Mouse (Mus musculus): ENCODE measurements around the gene B3galnt1.
"Not testable (repeated sequence)": the region's sequence is repeated elsewhere in the genome, so short reads cannot be mapped to it uniquely, and the experiment has no call there.

B3galnt1 gene

GRCm38 (mm10) chr3:69565586-69565985 lies 33.2 kb downstream of the B3galnt1 start:
- DNase-seq (ENCODE audit: low spot score), result not testable (repeated sequence)

- DNase-seq (ENCODE audit: low spot score), result no peak
Measured at GRCm38 (mm10) chr3:69563406-69563805, 35.4 kb downstream of the B3galnt1 start.

GRCm38 (mm10) chr3:69561686-69562085 lies 37.1 kb downstream of the B3galnt1 start:
- no peak for DNase-seq (ENCODE audit: low spot score)

GRCm38 (mm10) chr3:69559975-69560330 lies 38.8 kb downstream of the B3galnt1 start:
- DNase-seq (ENCODE audit: low spot score), result no peak

- DNase-seq (ENCODE audit: low spot score), result no peak
Measured at GRCm38 (mm10) chr3:69559316-69559974, 39.3 kb downstream of the B3galnt1 start.

- DNase-seq (ENCODE audit: low spot score), result no peak
Measured at GRCm38 (mm10) chr3:69556092-69556778, 42.5 kb downstream of the B3galnt1 start.

- no peak for DNase-seq (ENCODE audit: low spot score)
Measured at GRCm38 (mm10) chr3:69555511-69555910, 43.2 kb downstream of the B3galnt1 start.

GRCm38 (mm10) chr3:69549602-69550001 lies 49.2 kb downstream of the B3galnt1 start:
- no peak for DNase-seq (ENCODE audit: low spot score)

- no peak for DNase-seq (ENCODE audit: low spot score)
Measured at GRCm38 (mm10) chr3:69548704-69549455, 49.9 kb downstream of the B3galnt1 start.

GRCm38 (mm10) chr3:69545017-69545416 lies 53.7 kb downstream of the B3galnt1 start:
- DNase-seq (ENCODE audit: low spot score), result no peak

- DNase-seq (ENCODE audit: low spot score), result no peak
Measured at GRCm38 (mm10) chr3:69543730-69544129, 55.0 kb downstream of the B3galnt1 start.

GRCm38 (mm10) chr3:69542962-69543361 lies 55.8 kb downstream of the B3galnt1 start:
- no peak for DNase-seq (ENCODE audit: low spot score)

- DNase-seq (ENCODE audit: low spot score), result no peak
Measured at GRCm38 (mm10) chr3:69535941-69536647, 62.7 kb downstream of the B3galnt1 start.

GRCm38 (mm10) chr3:69535486-69535885 lies 63.3 kb downstream of the B3galnt1 start:
- DNase-seq (ENCODE audit: low spot score), result no peak

- DNase-seq (ENCODE audit: low spot score), result no peak
Measured at GRCm38 (mm10) chr3:69532687-69533086, 66.1 kb downstream of the B3galnt1 start.

- DNase-seq (ENCODE audit: low spot score), result no peak
Measured at GRCm38 (mm10) chr3:69531511-69531910, 67.2 kb downstream of the B3galnt1 start.

- no peak for DNase-seq (ENCODE audit: low spot score)
Measured at GRCm38 (mm10) chr3:69529576-69529975, 69.2 kb downstream of the B3galnt1 start.

GRCm38 (mm10) chr3:69527384-69527783 lies 71.4 kb downstream of the B3galnt1 start:
- DNase-seq (ENCODE audit: low spot score), result no peak

GRCm38 (mm10) chr3:69525072-69525529 lies 73.7 kb downstream of the B3galnt1 start:
- DNase-seq (ENCODE audit: low spot score), result no peak

- DNase-seq (ENCODE audit: low spot score), result no peak
Measured at GRCm38 (mm10) chr3:69524356-69525071, 74.2 kb downstream of the B3galnt1 start.
